Mouse (Mus musculus): ENCODE results near the gene 0610010F05Rik. TPM values are rescaled to one million over a fixed set of nuclear protein-coding genes. Genes with fewer than 3 reads are reported as not detected.

0610010F05Rik gene
- polyA plus RNA-seq, 1 experiment from 2014 or later: 140 TPM

DNA sequence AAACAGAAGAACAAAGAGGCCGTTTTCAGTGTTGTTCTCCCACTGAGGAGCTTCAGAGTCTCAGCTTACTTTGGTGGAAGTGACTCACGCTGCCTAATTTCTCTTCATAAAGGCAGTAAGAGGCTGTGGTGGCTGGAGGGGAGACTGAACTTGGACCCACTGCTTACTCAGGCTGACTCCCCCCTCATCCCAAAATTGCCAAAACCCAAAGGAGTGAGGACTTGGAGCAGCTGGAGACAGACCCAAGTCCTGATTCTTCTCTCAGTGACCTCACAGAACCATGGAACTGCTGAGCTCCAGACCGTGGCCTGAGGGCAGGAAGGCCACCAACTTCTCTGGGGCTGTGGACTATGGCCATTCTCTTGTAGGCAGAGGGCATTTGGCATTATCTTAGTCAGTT lies 114.5 kb downstream of the 0610010F05Rik start:
- Histone ChIP-seq H3K36me3 (ENCODE audit: control insufficient read depth, insufficient read depth, low read length) (no peaks in the 10 kb centered on the region), H3K27me3 (replicated peaks; ENCODE audit: control insufficient read depth, insufficient read depth, low read length) (no peaks in the 10 kb centered on the region), H3K4me1 (ENCODE audit: control insufficient read depth, insufficient read depth, low read length) (no peaks in the 10 kb centered on the region), H3K9me3 (replicated peaks; ENCODE audit: control insufficient read depth, low read length) (no peaks in the 10 kb centered on the region), H3K27ac (ENCODE audit: low read depth, low read length) (no peak overlapping the region), H3K9ac (ENCODE audit: low read length) (no peak overlapping the region), H3K4me2 (ENCODE audit: low read length) (no peak overlapping the region), H3K4me3 (ENCODE audit: low read depth, low read length) (no peak overlapping the region)
- ATAC-seq: no peak
- 55% methylated on average over 3 of the region's 3 CpGs for WGBS
- no peak for DNase-seq (ENCODE audit: low spot score)

DNA sequence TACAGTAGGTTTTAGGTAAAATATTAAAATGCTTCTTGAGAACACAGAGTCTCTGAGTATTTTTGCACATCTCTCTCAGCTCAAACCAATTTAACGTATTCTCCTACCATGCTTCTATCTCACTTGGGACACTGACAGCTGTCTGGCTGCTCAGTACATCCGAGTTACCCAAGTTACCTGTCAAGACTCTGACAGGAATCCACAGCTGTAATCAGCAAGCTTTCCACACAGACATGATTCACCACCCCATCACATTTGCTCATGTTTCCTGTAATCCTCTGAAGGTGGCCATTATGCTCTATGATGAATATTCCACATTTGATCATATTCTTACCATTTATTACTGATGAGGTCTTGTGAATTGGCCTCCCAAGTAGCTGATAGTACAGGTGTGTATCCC lies 118.1 kb downstream of the 0610010F05Rik start:
- Histone ChIP-seq H3K36me3 (ENCODE audit: control insufficient read depth, insufficient read depth, low read length) (no peaks in the 10 kb centered on the region), H3K27me3 (replicated peaks; ENCODE audit: control insufficient read depth, insufficient read depth, low read length) (no peaks in the 10 kb centered on the region), H3K27ac (ENCODE audit: low read depth, low read length) (no peak overlapping the region), H3K9me3 (replicated peaks; ENCODE audit: control insufficient read depth, low read length) (no peaks in the 10 kb centered on the region), H3K4me2 (ENCODE audit: low read length) (no peak overlapping the region), H3K9ac (ENCODE audit: low read length) (no peak overlapping the region), H3K4me3 (ENCODE audit: low read depth, low read length) (no peak overlapping the region), H3K4me1 (ENCODE audit: control insufficient read depth, insufficient read depth, low read length) (0 out of 2 replicates have a peak, but pooled peaks cover 4% of the 10 kb centered on the region)
- DNase-seq (ENCODE audit: low spot score): no peak
- no peak for ATAC-seq
- WGBS: 83% methylated on average over 2 of the region's 2 CpGs

Other genes starting within 250 kb of the 0610010F05Rik start
- 134 and 149 TPM in 2 replicates for gene Ahsa2, start 135.6 kb downstream of the 0610010F05Rik start, polyA plus RNA-seq (2014; fragmentation: Nextera tagmentation; extraction: Ambion mirVana)
- gene 1700093K21Rik, start 112.5 kb downstream of the 0610010F05Rik start, polyA plus RNA-seq (2014; fragmentation: Nextera tagmentation; extraction: Ambion mirVana): not detected in 2 replicates
- 13.4 and 14.7 TPM in 2 replicates for gene Pus10, start 32.0 kb upstream of the 0610010F05Rik start, polyA plus RNA-seq (2014; fragmentation: Nextera tagmentation; extraction: Ambion mirVana)
- gene Pex13, start 32.3 kb upstream of the 0610010F05Rik start, polyA plus RNA-seq (2014; fragmentation: Nextera tagmentation; extraction: Ambion mirVana): 36.6 and 37.0 TPM in 2 replicates
- 0.30 and 0.37 TPM in 2 replicates for gene Rel, start 137.3 kb upstream of the 0610010F05Rik start, polyA plus RNA-seq (2014; fragmentation: Nextera tagmentation; extraction: Ambion mirVana)

Measured in forebrain, embryonic 14.5 days (tissue).